Comparison of ENCODE assay signal across 24 mouse cellular contexts in genomic region chr15:85174060-85174459, GRCm38 (mm10). TPM values are rescaled to one million over a fixed set of nuclear protein-coding genes. Genes with fewer than 3 reads are reported as not detected.
DNase-seq lines count a peak whose midpoint lies in the region; ATAC-seq lines count a peak whose summit lies in the region.
"Had no signal": no experiment of that assay in that cellular context is flagged by ENCODE, and none has a peak within 500 bp of the region (broad histone marks: within the 10 kb centered on the region; RNA-seq: fewer than 3 reads in every experiment).

No protein-coding gene starts in this region.

- no peak for ATAC-seq in heart, embryonic 15.5 days (replicated peaks; ENCODE audit: insufficient number of reproducible peaks, insufficient read depth, low FRiP score, low read depth)
- ATAC-seq in limb, embryonic 12.5 days (ENCODE audit: insufficient number of reproducible peaks, insufficient read depth, low FRiP score, low TSS enrichment, low read depth), result no peak
- 0 out of 2 replicates have a peak, but pooled peaks have one; percentile 39 for ATAC-seq in embryonic facial prominence, embryonic 14.5 days (ENCODE audit: low read depth)
- ATAC-seq: forebrain, embryonic 16.5 days; hindbrain, postnatal 0 days had no signal

- no peak for DNase-seq in heart, postnatal 10 days
- no peak for DNase-seq in limb, embryonic 10.5 days (ENCODE audit: low spot score)
- peak; percentile 56 for DNase-seq in embryonic facial prominence, embryonic 14.5 days (ENCODE audit: low spot score)
- DNase-seq in thymus, postnatal 0 days (ENCODE audit: low spot score), result no peak
- no peak for DNase-seq in right cerebral cortex, adult 2 months (ENCODE audit: low spot score in 2 of 2)
- DNase-seq: adrenal gland, adult 8-10 months; B cell, adult 2 months; cerebellum, adult 8-10 months; gastrocnemius, postnatal 25 days; kidney, postnatal 36 days; layer of hippocampus, adult 9-11 months; liver, embryonic 13.5 days; thymus, postnatal 4 days had no signal

- H3K27me3 ChIP-seq in heart, embryonic 15.5 days, result 0 out of 2 replicates have a peak, but pooled peaks cover 7% of the 10 kb centered on the region
- no peaks in the 10 kb centered on the region for H3K27me3 ChIP-seq in limb, embryonic 12.5 days
- H3K27me3 ChIP-seq in limb, embryonic 10.5 days (ENCODE audit: low read depth, poor library complexity, severe bottlenecking), result no peaks in the 10 kb centered on the region
- 0 out of 2 replicates have a peak, but pooled peaks cover 4% of the 10 kb centered on the region for H3K27me3 ChIP-seq in embryonic facial prominence, embryonic 14.5 days (replicated peaks; ENCODE audit: control insufficient read depth, insufficient read depth, low read length)
- H3K27me3 ChIP-seq: liver, embryonic 13.5 days; lung, embryonic 15.5 days had no signal

- H3K27ac ChIP-seq in heart, embryonic 15.5 days, result 0 out of 2 replicates have a peak overlapping the region, but pooled peaks have one; percentile 13
- H3K27ac ChIP-seq in limb, embryonic 12.5 days, result 0 out of 2 replicates have a peak overlapping the region, but pooled peaks have one; percentile 7
- H3K27ac ChIP-seq in limb, embryonic 10.5 days, result no peak overlapping the region
- no peak overlapping the region for H3K27ac ChIP-seq in embryonic facial prominence, embryonic 14.5 days (replicated peaks; ENCODE audit: low read depth, low read length)
- H3K27ac ChIP-seq: hindbrain, embryonic 10.5 days; hindbrain, postnatal 0 days; left cerebral cortex, adult 2 months; liver, embryonic 13.5 days; lung, embryonic 15.5 days; macrophage; midbrain, embryonic 10.5 days had no signal

- H3K4me3 ChIP-seq in heart, embryonic 15.5 days, result no peak overlapping the region
- no peak overlapping the region for H3K4me3 ChIP-seq in limb, embryonic 12.5 days (replicated peaks)
- H3K4me3 ChIP-seq in limb, embryonic 10.5 days, result no peak overlapping the region
- no peak overlapping the region for H3K4me3 ChIP-seq in embryonic facial prominence, embryonic 14.5 days (ENCODE audit: low read depth, low read length)
- H3K4me3 ChIP-seq: hindbrain, embryonic 10.5 days; left cerebral cortex, adult 2 months; liver, embryonic 13.5 days; lung, embryonic 15.5 days; midbrain, embryonic 10.5 days had no signal

- intact Hi-C loops in heart, postnatal 10 days (cut with DNase I), result no loop called here

- peaks cover 35% of the 10 kb centered on the region for H3K4me1 ChIP-seq in heart, embryonic 15.5 days (replicated peaks)
- peaks cover 26% of the 10 kb centered on the region for H3K4me1 ChIP-seq in limb, embryonic 12.5 days (replicated peaks)
- H3K4me1 ChIP-seq in limb, embryonic 10.5 days, result peaks cover 40% of the 10 kb centered on the region
- peaks cover 20% of the 10 kb centered on the region for H3K4me1 ChIP-seq in embryonic facial prominence, embryonic 14.5 days (ENCODE audit: control insufficient read depth, insufficient read depth, low read length)
- H3K4me1 ChIP-seq: liver, embryonic 13.5 days; midbrain, embryonic 10.5 days had no signal

- WGBS in heart, embryonic 15.5 days, result 53% methylated on average over 10 of the region's 10 CpGs
- WGBS in limb, embryonic 12.5 days, result 71% methylated on average over 10 of the region's 10 CpGs
- 80% methylated on average over 10 of the region's 10 CpGs for WGBS in limb, embryonic 10.5 days
- WGBS in embryonic facial prominence, embryonic 14.5 days, result 51% methylated on average over 10 of the region's 10 CpGs

- H3K9me3 ChIP-seq in heart, embryonic 15.5 days (replicated peaks), result no peaks in the 10 kb centered on the region
- H3K9me3 ChIP-seq in limb, embryonic 12.5 days, result no peaks in the 10 kb centered on the region
- H3K9me3 ChIP-seq in limb, embryonic 10.5 days (replicated peaks), result no peaks in the 10 kb centered on the region
- H3K9me3 ChIP-seq in embryonic facial prominence, embryonic 14.5 days (ENCODE audit: control insufficient read depth, low read length), result no peaks in the 10 kb centered on the region
- H3K9me3 ChIP-seq: hindbrain, embryonic 10.5 days; liver, embryonic 13.5 days; lung, embryonic 15.5 days; midbrain, embryonic 10.5 days had no signal

- H3K36me3 ChIP-seq in heart, embryonic 15.5 days, result no peaks in the 10 kb centered on the region
- H3K36me3 ChIP-seq in limb, embryonic 12.5 days, result no peaks in the 10 kb centered on the region
- no peaks in the 10 kb centered on the region for H3K36me3 ChIP-seq in limb, embryonic 10.5 days
- H3K36me3 ChIP-seq in embryonic facial prominence, embryonic 14.5 days (ENCODE audit: control insufficient read depth, insufficient read depth, low read length), result no peaks in the 10 kb centered on the region
- H3K36me3 ChIP-seq: hindbrain, embryonic 10.5 days; liver, embryonic 13.5 days; lung, embryonic 15.5 days; midbrain, embryonic 10.5 days had no signal

- no peak overlapping the region for H3K9ac ChIP-seq in heart, embryonic 15.5 days
- H3K9ac ChIP-seq in limb, embryonic 12.5 days (replicated peaks), result no peak overlapping the region
- no peak overlapping the region for H3K9ac ChIP-seq in embryonic facial prominence, embryonic 14.5 days (ENCODE audit: low read depth, low read length)
- H3K9ac ChIP-seq: liver, embryonic 13.5 days; lung, embryonic 15.5 days had no signal

- H3K4me2 ChIP-seq in heart, embryonic 15.5 days, result no peak overlapping the region
- H3K4me2 ChIP-seq in limb, embryonic 12.5 days, result no peak overlapping the region
- H3K4me2 ChIP-seq in embryonic facial prominence, embryonic 14.5 days (ENCODE audit: low read depth, low read length), result no peak overlapping the region
- H3K4me2 ChIP-seq: liver, embryonic 13.5 days; lung, embryonic 15.5 days had no signal

RNA-seq across cellular contexts. Expression of gene Fbln1, which starts 31.7 kb away (rescaled TPM):
- 119 and 157 TPM in 2 replicates for polyA plus RNA-seq in heart, embryonic 15.5 days (2015; fragmentation: Nextera tagmentation; extraction: Ambion mirVana)
- total RNA-seq in heart, postnatal 10 days (2021), result 10 to 100 TPM; 76.2 to 79.6 TPM
- 253 and 255 TPM in 2 replicates for polyA plus RNA-seq in limb, embryonic 12.5 days (2016; fragmentation: Nextera tagmentation; extraction: Ambion mirVana)
- 258 and 261 TPM in 2 replicates for polyA plus RNA-seq in limb, embryonic 10.5 days (2016; fragmentation: Nextera tagmentation; extraction: Ambion mirVana)
- 235 and 267 TPM in 2 replicates for polyA plus RNA-seq in embryonic facial prominence, embryonic 14.5 days (2014; fragmentation: Nextera tagmentation; extraction: Ambion mirVana)
- 24.3 and 28.5 TPM in 2 replicates for polyA plus RNA-seq in thymus, postnatal 0 days (2015; fragmentation: Nextera tagmentation; extraction: Ambion mirVana)
- polyA plus RNA-seq: macrophage had no signal

RNA-seq across cellular contexts. Expression of gene Ribc2, which starts 42.2 kb away (rescaled TPM):
- polyA plus RNA-seq in heart, embryonic 15.5 days (2015; fragmentation: Nextera tagmentation; extraction: Ambion mirVana), result 0.14 and 0.18 TPM in 2 replicates
- total RNA-seq in heart, postnatal 10 days (2021), result not detected
- polyA plus RNA-seq in limb, embryonic 12.5 days (2016; fragmentation: Nextera tagmentation; extraction: Ambion mirVana), result 0.80 and 1.4 TPM in 2 replicates
- polyA plus RNA-seq in limb, embryonic 10.5 days (2016; fragmentation: Nextera tagmentation; extraction: Ambion mirVana), result 0.34 and 0.49 TPM in 2 replicates
- polyA plus RNA-seq in embryonic facial prominence, embryonic 14.5 days (2014; fragmentation: Nextera tagmentation; extraction: Ambion mirVana), result 0.67 and 0.69 TPM in 2 replicates
- 0.21 and 0.32 TPM in 2 replicates for polyA plus RNA-seq in thymus, postnatal 0 days (2015; fragmentation: Nextera tagmentation; extraction: Ambion mirVana)
- total RNA-seq: gastrocnemius, postnatal 25 days had no signal
- polyA plus RNA-seq: heart, embryonic 14.5 days; liver, embryonic 13.5 days; macrophage had no signal

RNA-seq across cellular contexts. Expression of gene Smc1b, which starts 42.3 kb away (rescaled TPM):
- polyA plus RNA-seq in heart, embryonic 15.5 days (2015; fragmentation: Nextera tagmentation; extraction: Ambion mirVana), result 0.03 TPM in 1 of 2 replicates, not detected in the other
- total RNA-seq in heart, postnatal 10 days (2021), result under 1 TPM in 1 of 2 experiments, not detected in 1; 0.07 TPM
- polyA plus RNA-seq in limb, embryonic 12.5 days (2016; fragmentation: Nextera tagmentation; extraction: Ambion mirVana), result 0.13 and 0.34 TPM in 2 replicates
- 0.19 and 0.38 TPM in 2 replicates for polyA plus RNA-seq in limb, embryonic 10.5 days (2016; fragmentation: Nextera tagmentation; extraction: Ambion mirVana)
- 0.17 and 0.30 TPM in 2 replicates for polyA plus RNA-seq in embryonic facial prominence, embryonic 14.5 days (2014; fragmentation: Nextera tagmentation; extraction: Ambion mirVana)
- polyA plus RNA-seq in thymus, postnatal 0 days (2015; fragmentation: Nextera tagmentation; extraction: Ambion mirVana), result 0.26 and 0.33 TPM in 2 replicates
- total RNA-seq: adrenal gland, adult 8-10 months; gastrocnemius, postnatal 25 days; left cerebral cortex, adult 2 months had no signal
- polyA plus RNA-seq: hindbrain, embryonic 10.5 days; macrophage; neural tube, embryonic 11.5 days had no signal

Comparison
In these comparisons a context has a peak if more than half of its experiments do, and no peak if none do; other contexts are left out.
1. H3K27ac ChIP-seq: peak in heart, embryonic 15.5 days (single experiment) and limb, embryonic 12.5 days (single experiment); none in limb, embryonic 10.5 days (single experiment) and embryonic facial prominence, embryonic 14.5 days (single experiment).